ENCODE assay signal across 7 mouse cellular contexts in the genomic region with DNA sequence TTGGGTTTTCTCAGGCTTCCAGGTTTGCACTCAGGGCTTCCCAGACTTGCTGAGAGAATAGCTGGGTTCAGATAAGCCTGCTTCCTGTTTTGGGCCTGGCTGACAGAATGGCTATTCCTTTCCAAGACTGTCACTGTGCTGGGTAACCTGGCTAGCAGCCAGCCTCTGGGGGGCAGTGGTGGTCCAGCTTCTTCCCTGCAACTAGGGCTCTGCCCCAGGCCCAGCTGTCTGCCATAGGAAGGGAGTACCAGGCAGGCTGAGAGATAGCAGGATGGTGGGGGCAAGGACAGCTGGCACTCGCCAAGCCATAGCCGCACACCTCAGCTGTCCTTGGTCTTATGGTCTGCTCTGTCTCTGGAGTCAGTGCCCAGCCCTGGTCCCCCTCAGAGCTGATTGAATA.
A peak's percentile ranks its signal among the peaks of the same experiment; 100 is the strongest.
DNase-seq lines count a peak whose midpoint lies in the region; ATAC-seq and TF ChIP-seq lines count a peak whose summit lies in the region.

No protein-coding gene starts in this region.

- TF ChIP-seq EP300 in heart, adult 2 months (IDR thresholded peaks at IDR 0.05; ENCODE audit: insufficient read depth, low read depth, low read length) = no peak

- peak; percentile 73 for ATAC-seq in common myeloid progenitor, adult 5-6 weeks (replicated peaks; ENCODE audit: low read depth, poor library complexity, severe bottlenecking)

- intact Hi-C loops in heart, adult 2 months (cut with DNase I) = no loop called here
- intact Hi-C loops in left cerebral cortex, postnatal 36 days (cut with DNase I) = no loop called here

- no peaks in the 10 kb centered on the region for H3K79me2 ChIP-seq in heart, adult 2 months (replicated peaks; ENCODE audit: control insufficient read depth, insufficient read depth, low read length)

- H3K4me1 ChIP-seq in heart, adult 2 months (ENCODE audit: control insufficient read depth, insufficient read depth, low read length) = no peaks in the 10 kb centered on the region

- DNase-seq in layer of hippocampus, postnatal 10 days (ENCODE audit: low spot score in 2 of 2) = peak; percentile 65 to 74
- DNase-seq in layer of hippocampus, adult 8-10 months (ENCODE audit: low spot score in 2 of 2) = no peak
- peak; percentile 26 to 27 for DNase-seq in heart, adult 2 months
- DNase-seq in lung, postnatal 10 days = peak; percentile 74
- DNase-seq in T-cell, adult 2 months (ENCODE audit: low spot score) = no peak
- no peak for DNase-seq in left cerebral cortex, postnatal 36 days (ENCODE audit: low spot score in 2 of 2)

- no peak overlapping the region for H3K4me3 ChIP-seq in heart, adult 2 months

- no peak for TF ChIP-seq POLR2A in heart, adult 2 months (IDR thresholded peaks at IDR 0.05; ENCODE audit: insufficient read depth, low read depth, low read length)

- peak; percentile 28 for TF ChIP-seq CTCF in heart, adult 2 months (IDR thresholded peaks at IDR 0.05)

- WGBS in heart, adult 2 months = 44% methylated on average over 2 of the region's 2 CpGs

- H3K36me3 ChIP-seq in heart, adult 2 months (ENCODE audit: control insufficient read depth, insufficient read depth, low read length) = no peaks in the 10 kb centered on the region

- H3K9ac ChIP-seq in heart, adult 2 months (ENCODE audit: low read depth, low read length) = no peak overlapping the region

- H3K27me3 ChIP-seq in heart, adult 2 months (ENCODE audit: control insufficient read depth, insufficient read depth, low read length) = no peaks in the 10 kb centered on the region

- H3K27ac ChIP-seq in heart, adult 2 months = no peak overlapping the region

Comparison
In these comparisons a context has a peak if more than half of its experiments do, and no peak if none do; other contexts are left out.
1. DNase-seq: peak in layer of hippocampus, postnatal 10 days (2 of 2), heart, adult 2 months (2 of 2) and lung, postnatal 10 days (single experiment); none in layer of hippocampus, adult 8-10 months (0 of 2), T-cell, adult 2 months (single experiment) and left cerebral cortex, postnatal 36 days (0 of 2).